Mouse (Mus musculus) lung, embryonic 16.5 days (tissue): Measurements from ENCODE around the gene 1700086D15Rik. TPM values are rescaled to one million over a fixed set of nuclear protein-coding genes. Genes with fewer than 3 reads are reported as not detected.

Source experiments
- ATAC-seq: fragments of 200-750 bp; cut with Nextera tagmentation; 2 replicates; pipeline ENCODE4 v1.8.0; 2017; ENCODE audit warnings: low read depth, mild to moderate bottlenecking, moderate library complexity
- H3K27ac ChIP-seq: fragments of 300-500 bp; sonication (generic); 2 replicates; pipeline ENCODE4 v1.5.1; 2014; ENCODE audit warnings: mild to moderate bottlenecking, control low read depth, low read length
- H3K27me3 ChIP-seq: fragments of 300-500 bp; sonication (generic); 2 replicates; pipeline ENCODE4 v1.6.1; 2014; ENCODE audit warnings: low read depth, low read length, mixed read lengths; ENCODE audit not compliant: control insufficient read depth, insufficient read depth
- H3K36me3 ChIP-seq: fragments of 300-500 bp; sonication (generic); 2 replicates; pipeline ENCODE4 v1.6.1; 2014; ENCODE audit warnings: low read length; ENCODE audit not compliant: control insufficient read depth, insufficient read depth
- H3K4me1 ChIP-seq: fragments of 300-500 bp; sonication (generic); replicated peaks from 2 replicates; pipeline ENCODE4 v1.6.1; 2014; ENCODE audit warnings: low read length, mixed read lengths; ENCODE audit not compliant: control insufficient read depth, insufficient read depth
- H3K4me2 ChIP-seq: fragments of 300-500 bp; sonication (generic); 2 replicates; pipeline ENCODE4 v1.6.1; 2014; ENCODE audit warnings: low read depth, low read length, control low read depth
- H3K4me3 ChIP-seq: fragments of 300-500 bp; sonication (generic); 2 replicates; pipeline ENCODE4 v1.5.1; 2014; ENCODE audit warnings: mild to moderate bottlenecking, low read length, control low read depth
- H3K9ac ChIP-seq: fragments of 300-500 bp; sonication (generic); 2 replicates; pipeline ENCODE4 v1.6.1; 2014; ENCODE audit warnings: low read length, control low read depth
- H3K9me3 ChIP-seq: fragments of 300-500 bp; sonication (generic); 2 replicates; pipeline ENCODE4 v1.6.1; 2016; ENCODE audit warnings: low read length; ENCODE audit not compliant: control insufficient read depth
- WGBS: fragments of 180-500 bp; shearing (Covaris S2); extraction: QIAGEN DNeasy Blood & Tissue Kit; methylation state at CpG from one replicate; pipeline ENCODE4 v1.1.7; 2014; 5-methylcytosine and 5-hydroxymethylcytosine counted together
- polyA plus RNA-seq: library from polyadenylated mRNA; unstranded; fragments of >200 nt; fragmentation: Nextera tagmentation; extraction: Ambion mirVana; gene quantifications from 2 replicates; pipeline ENCODE4 v1.2.1, GENCODE M21; 2015

Gene 1700086D15Rik
- polyA plus RNA-seq, 1 experiment from 2014 or later, result 0.14 TPM

- no peaks in the 10 kb centered on the region for H3K36me3 ChIP-seq
- no peak for ATAC-seq
- no peak overlapping the region for H3K4me2 ChIP-seq
Measured at GRCm38 (mm10) chr11:65185114-65185513, 25.4 kb upstream of the 1700086D15Rik start.

GRCm38 (mm10) chr11:65170121-65170750 lies 10.5 kb upstream of the 1700086D15Rik start:
- H3K9me3 ChIP-seq, result no peaks in the 10 kb centered on the region
- H3K9ac ChIP-seq, result no peak overlapping the region
- WGBS, result 63% methylated on average over 4 of the region's 4 CpGs
- no peak overlapping the region for H3K4me3 ChIP-seq
- H3K36me3 ChIP-seq, result no peaks in the 10 kb centered on the region
- H3K4me2 ChIP-seq, result no peak overlapping the region
- no peaks in the 10 kb centered on the region for H3K27me3 ChIP-seq
- H3K27ac ChIP-seq, result no peak overlapping the region
- peaks cover 6% of the 10 kb centered on the region for H3K4me1 ChIP-seq
- ATAC-seq, result peak; percentile 49

More at GRCm38 (mm10) chr11:65185114-65185513, 25.4 kb upstream of the 1700086D15Rik start:
- Histone ChIP-seq H3K27me3 (no peaks in the 10 kb centered on the region), H3K9ac (no peak overlapping the region), H3K9me3 (no peaks in the 10 kb centered on the region), H3K4me1 (0 out of 2 replicates have a peak, but pooled peaks cover 2% of the 10 kb centered on the region), H3K4me3 (no peak overlapping the region), H3K27ac (no peak overlapping the region)
- 95% methylated on average over 1 of the region's 1 CpGs for WGBS

- ATAC-seq, result peak; percentile 87
- Histone ChIP-seq H3K36me3 (no peaks in the 10 kb centered on the region), H3K4me1 (0 out of 2 replicates have a peak, but pooled peaks cover 5% of the 10 kb centered on the region), H3K4me2 (peak within 1 kb of the TSS; percentile 78), H3K9ac (peak within 1 kb of the TSS; percentile 90), H3K4me3 (peak within 1 kb of the TSS; percentile 94), H3K27me3 (no peaks in the 10 kb centered on the region), H3K27ac (peak within 1 kb of the TSS; percentile 93), H3K9me3 (no peaks in the 10 kb centered on the region)
- 0% methylated on average over 27 of the region's 27 CpGs for WGBS
Measured at GRCm38 (mm10) chr11:65162767-65163120, 3.1 kb upstream of the 1700086D15Rik start, which contains the start of gene Arhgap44. TSS of gene Arhgap44 (minus strand) at chr11:65162961.

GRCm38 (mm10) chr11:65161881-65162766 lies 2.4 kb upstream of the 1700086D15Rik start:
- 2% methylated on average over 47 of the region's 49 CpGs for WGBS
- Histone ChIP-seq H3K9me3 (no peaks in the 10 kb centered on the region), H3K4me2 (peak overlapping the region; percentile 78), H3K27me3 (no peaks in the 10 kb centered on the region), H3K4me1 (0 out of 2 replicates have a peak, but pooled peaks cover 5% of the 10 kb centered on the region), H3K36me3 (no peaks in the 10 kb centered on the region), H3K27ac (peak overlapping the region; percentile 93), H3K4me3 (peak overlapping the region; percentile 94), H3K9ac (peak overlapping the region; percentile 90)
- ATAC-seq, result peak; percentile 51

GRCm38 (mm10) chr11:65160991-65161880 lies 1.5 kb upstream of the 1700086D15Rik start:
- H3K9ac ChIP-seq, result peak overlapping the region; percentile 90
- 44% methylated on average over 7 of the region's 7 CpGs for WGBS
- 0 out of 2 replicates have a peak, but pooled peaks cover 5% of the 10 kb centered on the region for H3K4me1 ChIP-seq
- ATAC-seq, result peak; percentile 86
- peak overlapping the region; percentile 94 for H3K4me3 ChIP-seq
- H3K27me3 ChIP-seq, result no peaks in the 10 kb centered on the region
- H3K4me2 ChIP-seq, result peak overlapping the region; percentile 78
- peak overlapping the region; percentile 93 for H3K27ac ChIP-seq
- no peaks in the 10 kb centered on the region for H3K36me3 ChIP-seq
- H3K9me3 ChIP-seq, result no peaks in the 10 kb centered on the region

- Histone ChIP-seq H3K36me3 (no peaks in the 10 kb centered on the region), H3K27ac (no peak overlapping the region), H3K4me3 (no peak overlapping the region), H3K4me2 (no peak overlapping the region), H3K27me3 (no peaks in the 10 kb centered on the region), H3K9me3 (no peaks in the 10 kb centered on the region), H3K9ac (no peak overlapping the region), H3K4me1 (0 out of 2 replicates have a peak, but pooled peaks cover 5% of the 10 kb centered on the region)
- no peak for ATAC-seq
- WGBS, result 94% methylated on average over 5 of the region's 5 CpGs
Measured at GRCm38 (mm10) chr11:65158658-65158990, 1.1 kb downstream of the 1700086D15Rik start.

- H3K4me1 ChIP-seq, result 0 out of 2 replicates have a peak, but pooled peaks cover 5% of the 10 kb centered on the region
- no peak overlapping the region for H3K4me3 ChIP-seq
- H3K36me3 ChIP-seq, result no peaks in the 10 kb centered on the region
- WGBS, result 91% methylated on average over 20 of the region's 20 CpGs
- H3K27me3 ChIP-seq, result no peaks in the 10 kb centered on the region
- H3K4me2 ChIP-seq, result no peak overlapping the region
- no peaks in the 10 kb centered on the region for H3K9me3 ChIP-seq
- H3K9ac ChIP-seq, result no peak overlapping the region
- no peak for ATAC-seq
- no peak overlapping the region for H3K27ac ChIP-seq
Measured at GRCm38 (mm10) chr11:65157966-65158657, 1.6 kb downstream of the 1700086D15Rik start.

GRCm38 (mm10) chr11:65153006-65153405 lies 6.7 kb downstream of the 1700086D15Rik start:
- Histone ChIP-seq H3K27me3 (no peaks in the 10 kb centered on the region), H3K4me3 (no peak overlapping the region), H3K9me3 (no peaks in the 10 kb centered on the region), H3K4me2 (no peak overlapping the region), H3K4me1 (peaks cover 5% of the 10 kb centered on the region; the same call in 1 of the 2 replicates), H3K36me3 (no peaks in the 10 kb centered on the region), H3K9ac (no peak overlapping the region), H3K27ac (no peak overlapping the region)
- 88% methylated on average over 5 of the region's 5 CpGs for WGBS
- no peak for ATAC-seq
